Mouse (Mus musculus) intestine, postnatal 0 days (tissue): ENCODE data around the gene Gm7849. TPM values are rescaled to one million over a fixed set of nuclear protein-coding genes. Genes with fewer than 3 reads are reported as not detected.
"Not testable (repeated sequence)": the region's sequence is repeated elsewhere in the genome, so short reads cannot be mapped to it uniquely, and the experiment has no call there.

Source experiments
- ATAC-seq: fragments of 200-750 bp; cut with Nextera tagmentation; 2 replicates; pipeline ENCODE4 v1.8.0; 2017; ENCODE audit warnings: mild to moderate bottlenecking, moderate TSS enrichment, moderate library complexity
- H3K27ac ChIP-seq: fragments of 300-500 bp; sonication (generic); 2 replicates; pipeline ENCODE4 v1.5.1; 2014; ENCODE audit warnings: mild to moderate bottlenecking, low read depth, low read length, moderate library complexity
- H3K27me3 ChIP-seq: fragments of 300-500 bp; sonication (generic); replicated peaks from 2 replicates; pipeline ENCODE4 v1.6.1; 2014; ENCODE audit warnings: low read length, mixed read lengths; ENCODE audit not compliant: control insufficient read depth, insufficient read depth
- H3K36me3 ChIP-seq: fragments of 300-500 bp; sonication (generic); 2 replicates; pipeline ENCODE4 v1.6.1; 2014; ENCODE audit warnings: mild to moderate bottlenecking, moderate library complexity; ENCODE audit not compliant: control insufficient read depth, insufficient read depth
- H3K4me1 ChIP-seq: fragments of 300-500 bp; sonication (generic); replicated peaks from 2 replicates; pipeline ENCODE4 v1.6.1; 2014; ENCODE audit warnings: antibody characterized with exemption, low read length, mixed read lengths; ENCODE audit not compliant: control insufficient read depth, insufficient read depth
- H3K4me2 ChIP-seq: fragments of 300-500 bp; sonication (generic); replicated peaks from 2 replicates; pipeline ENCODE4 v1.6.1; 2014; ENCODE audit warnings: low read depth, mild to moderate bottlenecking, moderate library complexity
- H3K4me3 ChIP-seq: fragments of 300-500 bp; sonication (generic); 2 replicates; pipeline ENCODE4 v1.5.1; 2014; ENCODE audit warnings: low read depth, low read length
- H3K9ac ChIP-seq: fragments of 300-500 bp; sonication (generic); 2 replicates; pipeline ENCODE4 v1.6.1; 2014; ENCODE audit warnings: mild to moderate bottlenecking, low read depth, low read length
- H3K9me3 ChIP-seq: fragments of 300-500 bp; sonication (generic); 2 replicates; pipeline ENCODE4 v1.6.1; 2016; ENCODE audit warnings: mixed run types; ENCODE audit not compliant: control insufficient read depth
- WGBS: fragments of 180-500 bp; shearing (Covaris S2); extraction: QIAGEN DNeasy Blood & Tissue Kit; methylation state at CpG from one replicate; pipeline ENCODE4 v1.1.7; 2014; 5-methylcytosine and 5-hydroxymethylcytosine counted together
- polyA plus RNA-seq: library from polyadenylated mRNA; unstranded; fragments of >200 nt; fragmentation: Nextera tagmentation; extraction: Ambion mirVana; gene quantifications from 2 replicates; pipeline ENCODE4 v1.2.1, GENCODE M21; 2015

The Gm7849 gene
- polyA plus RNA-seq: 2.2 and 2.3 TPM in 2 replicates

DNA sequence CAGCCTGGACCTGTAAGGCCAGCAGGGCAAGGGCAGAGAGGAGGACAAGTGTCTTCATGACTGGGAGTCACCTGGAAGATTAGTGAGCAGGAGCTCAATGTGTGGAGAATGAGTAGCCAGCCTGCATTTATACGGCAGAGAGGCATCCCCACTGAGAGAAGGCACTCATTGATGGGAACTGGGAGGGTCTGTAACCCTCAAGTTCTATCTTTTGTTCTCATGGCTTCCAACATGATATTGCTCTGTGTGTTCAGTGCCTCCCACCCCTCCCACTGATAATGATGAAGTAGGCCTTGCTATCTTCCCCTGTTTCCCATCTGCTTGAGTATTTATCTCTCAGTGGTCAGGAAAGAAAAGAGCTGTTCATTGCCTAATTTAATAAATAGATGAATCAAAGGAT is at the start of gene Gm7849:
Gene Gm7849 (minus strand): TSS at position 101 of the 400 bp plus-strand sequence.
- H3K4me2 ChIP-seq, H3K4me3 ChIP-seq, H3K27ac ChIP-seq, H3K4me1 ChIP-seq, H3K9ac ChIP-seq, H3K9me3 ChIP-seq, H3K36me3 ChIP-seq, H3K27me3 ChIP-seq, ATAC-seq: not testable (repeated sequence)
- WGBS: no CpG with 5 or more reads among the region's 1 CpGs

GRCm38 (mm10) chr8:21427111-21427510 is 29.2 kb downstream of the Gm7849 start, which contains the start of gene Defa36:
Gene Defa36, plus strand, starts transcription at chr8:21427411.
- H3K4me2 ChIP-seq, H3K27ac ChIP-seq, H3K4me1 ChIP-seq, H3K36me3 ChIP-seq, H3K27me3 ChIP-seq, H3K9ac ChIP-seq, H3K9me3 ChIP-seq, ATAC-seq, H3K4me3 ChIP-seq: not testable (repeated sequence)
- no CpG with 5 or more reads among the region's 1 CpGs for WGBS

Other genes starting within 250 kb of the Gm7849 start
- gene Gm15292, start 206.8 kb downstream of the Gm7849 start, polyA plus RNA-seq: not detected in 2 replicates
- gene Defa27, start 141.0 kb downstream of the Gm7849 start, polyA plus RNA-seq: not detected in 2 replicates
- not detected in 2 replicates for gene Defa29, start 129.5 kb downstream of the Gm7849 start, polyA plus RNA-seq
- 0.35 TPM in 1 of 2 replicates, not detected in the other for gene Defa2, start 78.0 kb downstream of the Gm7849 start, polyA plus RNA-seq
- not detected in 2 replicates for gene Defa33, start 64.7 kb downstream of the Gm7849 start, polyA plus RNA-seq
- 2.9 TPM in 1 of 2 replicates, not detected in the other for gene Defa36, start 29.1 kb downstream of the Gm7849 start, polyA plus RNA-seq
- gene Defa20, start 52.7 kb upstream of the Gm7849 start, polyA plus RNA-seq: 1.1 and 1.4 TPM in 2 replicates
- gene Defa32, start 72.5 kb upstream of the Gm7849 start, polyA plus RNA-seq: not detected in 2 replicates
- 2.1 TPM in 1 of 2 replicates, not detected in the other for gene Defa37, start 108.8 kb upstream of the Gm7849 start, polyA plus RNA-seq
- not detected in 2 replicates for gene Defa28, start 126.4 kb upstream of the Gm7849 start, polyA plus RNA-seq
- 1.6 and 2.7 TPM in 2 replicates for gene Gm7861, start 137.9 kb upstream of the Gm7849 start, polyA plus RNA-seq
- gene Defa26, start 161.6 kb upstream of the Gm7849 start, polyA plus RNA-seq: 0.76 and 0.99 TPM in 2 replicates
- gene Defa17, start 199.2 kb upstream of the Gm7849 start, polyA plus RNA-seq: 298 and 318 TPM in 2 replicates
- not detected in 2 replicates for gene Defa34, start 209.2 kb upstream of the Gm7849 start, polyA plus RNA-seq
- 0.69 and 1.0 TPM in 2 replicates for gene AY761184, start 247.1 kb upstream of the Gm7849 start, polyA plus RNA-seq